Mouse (Mus musculus) liver, embryonic 11.5 days (tissue): ENCODE results near the gene Med28. TPM values are rescaled to one million over a fixed set of nuclear protein-coding genes. Genes with fewer than 3 reads are reported as not detected.

ENCODE experiments used
- ATAC-seq: fragments of 200-750 bp; cut with Nextera tagmentation; replicated peaks from 2 replicates; pipeline ENCODE4 v1.8.0; 2017; ENCODE audit warnings: moderate number of reproducible peaks, mild to moderate bottlenecking, moderate TSS enrichment, moderate library complexity; ENCODE audit not compliant: low FRiP score
- DNase-seq: peaks from one replicate; pipeline ENCODE4 v3.0.0-alpha.2; 2017; ENCODE audit warnings: low spot score
- H3K27ac ChIP-seq: fragments of 300-500 bp; sonication (generic); 2 replicates; pipeline ENCODE4 v1.5.1; 2014; ENCODE audit warnings: mild to moderate bottlenecking, low read depth, low read length, control low read depth
- H3K27me3 ChIP-seq: fragments of 300-500 bp; sonication (generic); replicated peaks from 2 replicates; pipeline ENCODE4 v1.6.1; 2014; ENCODE audit warnings: low read length, mixed read lengths; ENCODE audit not compliant: control insufficient read depth, insufficient read depth
- H3K36me3 ChIP-seq: fragments of 300-500 bp; sonication (generic); 2 replicates; pipeline ENCODE4 v1.6.1; 2014; ENCODE audit warnings: mild to moderate bottlenecking, low read length, moderate library complexity, mixed read lengths; ENCODE audit not compliant: control insufficient read depth, insufficient read depth
- H3K4me1 ChIP-seq: fragments of 300-500 bp; sonication (generic); replicated peaks from 2 replicates; pipeline ENCODE4 v1.6.1; 2014; ENCODE audit warnings: low read length, mixed read lengths; ENCODE audit not compliant: control insufficient read depth, insufficient read depth
- H3K4me2 ChIP-seq: fragments of 300-500 bp; sonication (generic); 2 replicates; pipeline ENCODE4 v1.6.1; 2014; ENCODE audit warnings: mild to moderate bottlenecking, control low read depth, moderate library complexity
- H3K4me3 ChIP-seq: fragments of 300-500 bp; sonication (generic); 2 replicates; pipeline ENCODE4 v1.5.1; 2014; ENCODE audit warnings: low read depth, low read length, control low read depth
- H3K9ac ChIP-seq: fragments of 300-500 bp; sonication (generic); 2 replicates; pipeline ENCODE4 v1.6.1; 2014; ENCODE audit warnings: low read depth, low read length, control low read depth
- H3K9me3 ChIP-seq: fragments of 300-500 bp; sonication (generic); 2 replicates; pipeline ENCODE4 v1.6.1; 2016; ENCODE audit warnings: low read length, inconsistent platforms, mixed read lengths; ENCODE audit not compliant: control insufficient read depth
- WGBS: fragments of 180-500 bp; shearing (Covaris S2); extraction: QIAGEN DNeasy Blood & Tissue Kit; methylation state at CpG from one replicate; pipeline ENCODE4 v1.1.7; 2014; 5-methylcytosine and 5-hydroxymethylcytosine counted together
- polyA plus RNA-seq: library from polyadenylated mRNA; unstranded; fragments of >200 nt; fragmentation: Nextera tagmentation; extraction: Ambion mirVana; gene quantifications from 2 replicates; pipeline ENCODE4 v1.2.1, GENCODE M21; 2014

The Med28 gene
- polyA plus RNA-seq, 1 experiment from 2014 or later, result 184 TPM

- Histone ChIP-seq H3K4me1 (no peaks in the 10 kb centered on the region), H3K9me3 (no peaks in the 10 kb centered on the region), H3K4me3 (no peak overlapping the region), H3K36me3 (no peaks in the 10 kb centered on the region), H3K4me2 (no peak overlapping the region), H3K9ac (no peak overlapping the region), H3K27ac (no peak overlapping the region), H3K27me3 (no peaks in the 10 kb centered on the region)
- no peak for ATAC-seq
- WGBS, result 46% methylated on average over 6 of the region's 6 CpGs
- no peak for DNase-seq
Measured at GRCm38 (mm10) chr5:45564054-45564453, 44.0 kb downstream of the Med28 start.

GRCm38 (mm10) chr5:45565829-45566228 is 45.8 kb downstream of the Med28 start:
- H3K27ac ChIP-seq, result no peak overlapping the region
- ATAC-seq, result no peak
- no peaks in the 10 kb centered on the region for H3K9me3 ChIP-seq
- H3K4me2 ChIP-seq, result no peak overlapping the region
- WGBS, result 77% methylated on average over 1 of the region's 1 CpGs
- no peaks in the 10 kb centered on the region for H3K4me1 ChIP-seq
- H3K27me3 ChIP-seq, result no peaks in the 10 kb centered on the region
- no peak overlapping the region for H3K9ac ChIP-seq
- no peak overlapping the region for H3K4me3 ChIP-seq
- H3K36me3 ChIP-seq, result no peaks in the 10 kb centered on the region
- DNase-seq, result no peak

GRCm38 (mm10) chr5:45572816-45573215 is 52.8 kb downstream of the Med28 start:
- DNase-seq (no peak), ATAC-seq (no peak)
- no peaks in the 10 kb centered on the region for H3K4me1 ChIP-seq
- no peaks in the 10 kb centered on the region for H3K27me3 ChIP-seq
- no peak overlapping the region for H3K4me2 ChIP-seq
- WGBS, result 61% methylated on average over 5 of the region's 5 CpGs
- H3K27ac ChIP-seq, result no peak overlapping the region
- no peak overlapping the region for H3K9ac ChIP-seq
- no peaks in the 10 kb centered on the region for H3K36me3 ChIP-seq
- no peaks in the 10 kb centered on the region for H3K9me3 ChIP-seq
- H3K4me3 ChIP-seq, result no peak overlapping the region

DNA sequence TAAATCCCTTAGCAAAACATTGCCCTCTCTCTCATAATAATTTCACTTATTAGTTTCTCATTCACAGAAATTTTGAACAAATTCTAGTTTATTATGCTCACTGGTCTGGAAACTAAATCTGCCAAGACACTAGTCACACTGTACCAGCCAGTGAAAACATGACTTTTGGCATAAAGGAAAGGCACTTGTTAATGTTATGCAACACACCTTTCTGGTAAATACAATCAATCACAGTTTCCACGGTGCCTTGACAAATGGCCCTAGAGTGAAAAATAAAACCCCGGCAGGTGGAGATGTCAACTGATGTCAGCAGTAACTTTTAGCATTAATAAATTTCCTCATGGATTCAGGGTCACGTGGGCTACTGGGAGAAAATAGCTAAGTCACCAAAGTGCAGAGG is 56.7 kb downstream of the Med28 start:
- 77% methylated on average over 3 of the region's 3 CpGs for WGBS
- H3K36me3 ChIP-seq, result no peaks in the 10 kb centered on the region
- H3K4me3 ChIP-seq, result no peak overlapping the region
- no peak overlapping the region for H3K27ac ChIP-seq
- ATAC-seq, result no peak
- no peak overlapping the region for H3K4me2 ChIP-seq
- H3K9me3 ChIP-seq, result no peaks in the 10 kb centered on the region
- no peaks in the 10 kb centered on the region for H3K27me3 ChIP-seq
- no peak for DNase-seq
- no peaks in the 10 kb centered on the region for H3K4me1 ChIP-seq
- no peak overlapping the region for H3K9ac ChIP-seq

GRCm38 (mm10) chr5:45577376-45577775 is 57.3 kb downstream of the Med28 start:
- Histone ChIP-seq H3K4me2 (no peak overlapping the region), H3K4me1 (no peaks in the 10 kb centered on the region), H3K27ac (no peak overlapping the region), H3K4me3 (no peak overlapping the region), H3K27me3 (no peaks in the 10 kb centered on the region), H3K9me3 (no peaks in the 10 kb centered on the region), H3K36me3 (no peaks in the 10 kb centered on the region), H3K9ac (no peak overlapping the region)
- no peak for ATAC-seq
- no peak for DNase-seq
- 84% methylated on average over 1 of the region's 1 CpGs for WGBS

Other genes with a start within 250 kb of the Med28 start
- gene Qdpr, start 70.0 kb upstream of the Med28 start, polyA plus RNA-seq, result 103 and 116 TPM in 2 replicates
- gene Clrn2, start 66.5 kb upstream of the Med28 start, polyA plus RNA-seq, result not detected in 2 replicates
- 112 and 115 TPM in 2 replicates for gene Lap3, start 26.9 kb upstream of the Med28 start, polyA plus RNA-seq
- gene Fam184b, start 119.4 kb downstream of the Med28 start, polyA plus RNA-seq, result 0.36 and 0.45 TPM in 2 replicates
- 67.0 and 79.6 TPM in 2 replicates for gene Ncapg, start 149.7 kb downstream of the Med28 start, polyA plus RNA-seq